Mouse (Mus musculus): ENCODE measurements around the gene Ch25h. TPM values are rescaled to one million over a fixed set of nuclear protein-coding genes. Genes with fewer than 3 reads are reported as not detected.

The Ch25h gene
- total RNA-seq, 1 experiment, result 0.89 TPM

GRCm38 (mm10) chr19:34521361-34521760, 46.4 kb upstream of the Ch25h start:
- no peak overlapping the region for H3K27ac ChIP-seq (ENCODE audit: insufficient read depth, low read depth, low read length, poor library complexity, severe bottlenecking)
- no peak for DNase-seq (ENCODE audit: low read depth, low spot score)
- TF ChIP-seq ZC3H11A (IDR thresholded peaks at IDR 0.05; ENCODE audit: borderline replicate concordance, low read depth, low read length) (no peak), HCFC1 (IDR thresholded peaks at IDR 0.05; ENCODE audit: borderline replicate concordance, insufficient read depth, low read length) (no peak), CHD2 (IDR thresholded peaks at IDR 0.05; ENCODE audit: low read depth, low read length) (no peak), ZNF384 (IDR thresholded peaks at IDR 0.05; ENCODE audit: low read depth, low read length) (no peak), MAFK (IDR thresholded peaks at IDR 0.05; ENCODE audit: insufficient read depth, low read depth, low read length) (no peak)
- no peak overlapping the region for H3K9ac ChIP-seq (ENCODE audit: insufficient read depth, low read depth, low read length, poor library complexity, severe bottlenecking)
- H3K36me3 ChIP-seq (ENCODE audit: control insufficient read depth, insufficient read depth, low read length, poor library complexity, severe bottlenecking), result no peaks in the 10 kb centered on the region
- no peaks in the 10 kb centered on the region for H3K9me3 ChIP-seq (ENCODE audit: control insufficient read depth, insufficient read depth, low read depth, low read length)
- peaks cover 0 to 3% of the 10 kb centered on the region in 2 experiments; a peak in 2 of 4 replicates for H3K4me1 ChIP-seq (ENCODE audit: control insufficient read depth in 2 of 2, insufficient read depth in 2 of 2, low read length in 2 of 2, poor library complexity in 1 of 2)
- in situ Hi-C loops (cut with MboI; ENCODE audit: low sequenced_read_pairs in 2 of 2, unreplicated experiment in 2 of 2), result no loop called here
- no peak overlapping the region for H3K4me3 ChIP-seq (ENCODE audit: insufficient read depth in 1 of 2, low read depth in 1 of 2, low read length in 2 of 2, poor library complexity in 1 of 2, severe bottlenecking in 1 of 2)

GRCm38 (mm10) chr19:34520051-34520450, 45.1 kb upstream of the Ch25h start:
- H3K4me3 ChIP-seq (ENCODE audit: insufficient read depth in 1 of 2, low read depth in 1 of 2, low read length in 2 of 2, poor library complexity in 1 of 2, severe bottlenecking in 1 of 2), result no peak overlapping the region
- H3K27ac ChIP-seq (ENCODE audit: insufficient read depth, low read depth, low read length, poor library complexity, severe bottlenecking), result no peak overlapping the region
- TF ChIP-seq ZNF384 (IDR thresholded peaks at IDR 0.05; ENCODE audit: low read depth, low read length) (no peak), CHD2 (IDR thresholded peaks at IDR 0.05; ENCODE audit: low read depth, low read length) (no peak), MAFK (IDR thresholded peaks at IDR 0.05; ENCODE audit: insufficient read depth, low read depth, low read length) (no peak), ZC3H11A (IDR thresholded peaks at IDR 0.05; ENCODE audit: borderline replicate concordance, low read depth, low read length) (no peak)
- in situ Hi-C loops (cut with MboI; ENCODE audit: low sequenced_read_pairs in 2 of 2, unreplicated experiment in 2 of 2), result no loop called here
- H3K36me3 ChIP-seq (ENCODE audit: control insufficient read depth, insufficient read depth, low read length, poor library complexity, severe bottlenecking), result no peaks in the 10 kb centered on the region
- H3K9me3 ChIP-seq (ENCODE audit: control insufficient read depth, insufficient read depth, low read depth, low read length), result no peaks in the 10 kb centered on the region
- H3K9ac ChIP-seq (ENCODE audit: insufficient read depth, low read depth, low read length, poor library complexity, severe bottlenecking), result no peak overlapping the region
- no peak for DNase-seq (ENCODE audit: low read depth, low spot score)
- H3K4me1 ChIP-seq (ENCODE audit: control insufficient read depth in 2 of 2, insufficient read depth in 2 of 2, low read length in 2 of 2, poor library complexity in 1 of 2), result peaks cover 0 to 3% of the 10 kb centered on the region in 2 experiments; a peak in 2 of 4 replicates

GRCm38 (mm10) chr19:34519646-34520045, 44.7 kb upstream of the Ch25h start:
- no peak overlapping the region for H3K4me3 ChIP-seq (ENCODE audit: insufficient read depth in 1 of 2, low read depth in 1 of 2, low read length in 2 of 2, poor library complexity in 1 of 2, severe bottlenecking in 1 of 2)
- DNase-seq (ENCODE audit: low read depth, low spot score), result no peak
- H3K9ac ChIP-seq (ENCODE audit: insufficient read depth, low read depth, low read length, poor library complexity, severe bottlenecking), result no peak overlapping the region
- H3K27ac ChIP-seq (ENCODE audit: insufficient read depth, low read depth, low read length, poor library complexity, severe bottlenecking), result no peak overlapping the region
- TF ChIP-seq MAFK (IDR thresholded peaks at IDR 0.05; ENCODE audit: insufficient read depth, low read depth, low read length) (no peak), ZNF384 (IDR thresholded peaks at IDR 0.05; ENCODE audit: low read depth, low read length) (no peak), CHD2 (IDR thresholded peaks at IDR 0.05; ENCODE audit: low read depth, low read length) (no peak), ZC3H11A (IDR thresholded peaks at IDR 0.05; ENCODE audit: borderline replicate concordance, low read depth, low read length) (no peak), HCFC1 (IDR thresholded peaks at IDR 0.05; ENCODE audit: borderline replicate concordance, insufficient read depth, low read length) (no peak)
- no peaks in the 10 kb centered on the region for H3K9me3 ChIP-seq (ENCODE audit: control insufficient read depth, insufficient read depth, low read depth, low read length)
- in situ Hi-C loops (cut with MboI; ENCODE audit: low sequenced_read_pairs in 2 of 2, unreplicated experiment in 2 of 2), result no loop called here
- H3K4me1 ChIP-seq (ENCODE audit: control insufficient read depth in 2 of 2, insufficient read depth in 2 of 2, low read length in 2 of 2, poor library complexity in 1 of 2), result peaks cover 0 to 3% of the 10 kb centered on the region in 2 experiments; a peak in 2 of 4 replicates
- no peaks in the 10 kb centered on the region for H3K36me3 ChIP-seq (ENCODE audit: control insufficient read depth, insufficient read depth, low read length, poor library complexity, severe bottlenecking)

- Histone ChIP-seq H3K9ac (ENCODE audit: insufficient read depth, low read depth, low read length, poor library complexity, severe bottlenecking) (no peak overlapping the region), H3K36me3 (ENCODE audit: control insufficient read depth, insufficient read depth, low read length, poor library complexity, severe bottlenecking) (no peaks in the 10 kb centered on the region), H3K27ac (ENCODE audit: insufficient read depth, low read depth, low read length, poor library complexity, severe bottlenecking) (no peak overlapping the region), H3K4me3 (ENCODE audit: insufficient read depth in 1 of 2, low read depth in 1 of 2, low read length in 2 of 2, poor library complexity in 1 of 2, severe bottlenecking in 1 of 2) (no peak overlapping the region), H3K9me3 (ENCODE audit: control insufficient read depth, insufficient read depth, low read depth, low read length) (no peaks in the 10 kb centered on the region), H3K4me1 (ENCODE audit: control insufficient read depth in 2 of 2, insufficient read depth in 2 of 2, low read length in 2 of 2, poor library complexity in 1 of 2) (peaks cover 0 to 3% of the 10 kb centered on the region in 2 experiments; a peak in 2 of 4 replicates)
- no peak for DNase-seq (ENCODE audit: low read depth, low spot score)
- TF ChIP-seq HCFC1 (IDR thresholded peaks at IDR 0.05; ENCODE audit: borderline replicate concordance, insufficient read depth, low read length) (no peak), ZC3H11A (IDR thresholded peaks at IDR 0.05; ENCODE audit: borderline replicate concordance, low read depth, low read length) (no peak), MAFK (IDR thresholded peaks at IDR 0.05; ENCODE audit: insufficient read depth, low read depth, low read length) (no peak), CHD2 (IDR thresholded peaks at IDR 0.05; ENCODE audit: low read depth, low read length) (no peak), ZNF384 (IDR thresholded peaks at IDR 0.05; ENCODE audit: low read depth, low read length) (no peak)
- in situ Hi-C loops (cut with MboI; ENCODE audit: low sequenced_read_pairs in 2 of 2, unreplicated experiment in 2 of 2), result no loop called here
Observed at GRCm38 (mm10) chr19:34518786-34519185, 43.8 kb upstream of the Ch25h start.
